Mouse (Mus musculus): Measurements from ENCODE around the gene Stip1.

Gene Stip1

GRCm38 (mm10) chr19:6980381-6981093 lies 59.2 kb downstream of the Stip1 start, which contains the start of gene Fkbp2:
Gene Fkbp2 (minus strand): TSS chr19:6980501.
- peak; percentile 99 for DNase-seq

- DNase-seq = peak; percentile 99
Observed at GRCm38 (mm10) chr19:6979486-6980380, 60.0 kb downstream of the Stip1 start.

GRCm38 (mm10) chr19:6979001-6979479 lies 60.7 kb downstream of the Stip1 start:
- peak; percentile 85 for DNase-seq

- peak; percentile 63 for DNase-seq
Observed at GRCm38 (mm10) chr19:6978639-6978974, 61.2 kb downstream of the Stip1 start.

- DNase-seq = peak; percentile 69
Observed at GRCm38 (mm10) chr19:6977759-6978638, 61.8 kb downstream of the Stip1 start.

- DNase-seq = peak; percentile 72
Observed at GRCm38 (mm10) chr19:6975537-6976521, 63.9 kb downstream of the Stip1 start, which contains the start of gene Plcb3. Gene Plcb3 (minus strand): TSS chr19:6976470.

- DNase-seq = peak; percentile 62
Observed at GRCm38 (mm10) chr19:6974211-6975205, 65.3 kb downstream of the Stip1 start, which contains the start of gene Ppp1r14b. Gene Ppp1r14b (plus strand): TSS chr19:6974968.

- DNase-seq = no peak
Observed at GRCm38 (mm10) chr19:6973581-6974190, 66.1 kb downstream of the Stip1 start.

GRCm38 (mm10) chr19:6972247-6972917 lies 67.4 kb downstream of the Stip1 start:
- no peak for DNase-seq

GRCm38 (mm10) chr19:6971644-6972043 lies 68.1 kb downstream of the Stip1 start:
- no peak for DNase-seq

Measured in cerebellum, adult 9-10 months (tissue).